Mouse (Mus musculus) urinary bladder, postnatal 25 days (tissue): Measurements from ENCODE around the gene Ccnjl.

Experiments
- DNase-seq: peaks from one replicate; pipeline ENCODE4 v3.0.0; 2022; ENCODE audit warnings: low spot score

Ccnjl gene

GRCm38 (mm10) chr11:43520521-43520920 lies 8.1 kb upstream of the Ccnjl start:
- DNase-seq, result no peak

GRCm38 (mm10) chr11:43528078-43528682 lies 404 bp upstream of the Ccnjl start:
- no peak for DNase-seq

DNA sequence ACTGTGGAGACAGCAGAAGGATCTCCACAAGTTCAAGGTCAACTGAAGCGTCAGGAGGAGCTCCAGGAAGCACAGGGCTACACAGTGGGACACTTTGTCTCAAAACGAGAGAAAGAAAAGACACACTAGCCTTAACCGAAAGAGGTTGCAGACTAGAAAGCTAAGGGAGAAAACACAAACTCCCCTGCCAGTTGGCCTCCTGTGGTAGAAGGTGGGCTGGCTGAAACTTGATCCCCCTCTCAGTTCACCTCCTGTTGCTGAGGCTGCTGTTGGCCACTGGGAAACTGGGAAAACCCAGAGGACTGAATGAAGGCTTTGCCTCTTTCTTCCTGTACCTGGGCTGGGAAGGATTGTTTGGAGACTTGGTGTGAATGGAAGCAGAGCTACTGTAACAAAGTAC lies 1.5 kb downstream of the Ccnjl start:
- DNase-seq, result no peak

- DNase-seq, result no peak
These were observed 3.0 kb downstream of the Ccnjl start for GRCm38 (mm10) chr11:43531619-43532018.

- DNase-seq, result no peak
These were observed 8.5 kb downstream of the Ccnjl start for GRCm38 (mm10) chr11:43537074-43537473.

DNA sequence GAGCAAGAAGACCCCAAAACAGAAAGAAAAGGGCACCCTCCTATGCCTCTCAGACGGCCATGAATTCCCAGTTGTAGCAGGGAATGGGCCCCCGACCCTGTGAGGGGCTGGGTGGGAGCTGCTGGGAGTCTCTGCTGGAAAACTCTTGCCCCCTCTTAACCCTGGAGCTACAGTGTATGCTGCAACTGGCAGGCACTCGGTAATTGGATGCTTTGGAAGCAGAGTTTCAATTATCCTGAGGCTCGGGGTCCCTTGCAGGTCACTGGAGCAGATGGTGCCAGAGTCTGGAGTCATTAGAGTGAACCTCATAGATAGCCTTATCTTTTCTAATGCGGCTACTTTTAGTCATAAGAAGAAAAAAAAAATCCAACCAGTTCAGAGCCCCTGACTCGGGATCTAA lies 11.3 kb downstream of the Ccnjl start:
- no peak for DNase-seq

DNA sequence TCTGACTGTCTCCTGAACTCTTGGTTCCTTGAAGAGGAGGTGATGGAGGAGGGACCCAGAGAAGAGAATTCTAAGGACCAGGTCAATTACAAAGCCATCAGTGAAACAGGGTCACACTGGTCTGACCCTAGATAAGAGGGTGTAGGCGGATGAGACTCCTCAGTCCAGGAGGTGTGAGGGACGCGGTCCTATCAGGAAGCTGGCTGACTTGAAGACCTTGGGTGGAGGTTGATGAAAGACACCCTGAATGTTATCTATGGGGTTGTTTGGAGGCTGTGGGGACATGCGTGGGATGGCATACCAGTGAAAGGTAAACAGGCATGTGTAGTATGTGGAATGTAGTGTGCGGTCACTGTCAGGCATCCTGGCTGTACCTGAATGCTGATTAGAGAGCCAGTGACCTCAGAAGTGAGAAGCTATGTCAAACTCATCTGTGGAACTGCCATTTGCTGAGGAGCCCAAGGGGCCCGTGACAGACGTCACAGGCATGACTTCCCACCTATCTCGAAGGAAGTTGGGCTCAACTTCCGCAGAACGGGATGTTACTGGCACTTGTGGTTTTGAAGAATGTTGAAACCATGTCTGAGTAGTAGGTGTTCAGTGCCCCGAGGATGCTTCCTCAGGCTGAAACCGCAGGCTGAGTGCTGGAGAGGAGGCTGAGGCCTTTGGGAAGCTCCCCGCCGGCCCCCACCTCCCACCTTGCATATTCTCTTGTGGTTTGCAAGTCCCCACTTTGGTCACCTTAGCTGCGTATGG lies 15.3 kb downstream of the Ccnjl start:
- DNase-seq, result no peak

GRCm38 (mm10) chr11:43544819-43545218 lies 16.2 kb downstream of the Ccnjl start:
- DNase-seq, result no peak

DNA sequence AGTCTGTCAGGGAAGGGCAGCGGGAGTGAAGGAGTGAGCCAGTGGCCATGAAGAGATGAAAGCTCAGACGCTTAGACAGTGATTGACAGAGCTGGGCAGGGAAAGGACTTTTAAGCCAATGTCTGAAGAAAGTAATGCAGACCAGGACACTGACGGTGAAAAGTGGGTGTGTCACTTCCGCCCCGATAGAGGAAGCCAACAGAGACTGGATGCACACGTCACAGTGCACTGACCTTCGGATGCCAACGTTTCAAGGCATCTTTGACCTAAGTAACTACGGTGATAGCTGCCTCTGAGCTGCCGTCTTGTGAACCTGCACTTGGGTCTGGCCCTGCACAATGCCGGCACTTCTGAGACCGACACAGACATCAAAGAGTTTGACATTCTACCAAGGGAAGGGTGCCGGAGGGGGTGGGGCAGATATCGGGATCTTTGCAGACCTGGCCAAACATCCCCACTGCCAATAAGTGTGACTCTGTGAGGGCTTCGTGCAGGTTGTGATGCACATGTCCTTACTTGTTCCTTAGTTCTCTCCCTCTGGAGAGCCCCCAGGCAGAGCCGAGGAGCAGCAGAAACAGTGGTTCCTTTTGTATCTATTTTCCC lies 17.4 kb downstream of the Ccnjl start:
- DNase-seq, result no peak

DNA sequence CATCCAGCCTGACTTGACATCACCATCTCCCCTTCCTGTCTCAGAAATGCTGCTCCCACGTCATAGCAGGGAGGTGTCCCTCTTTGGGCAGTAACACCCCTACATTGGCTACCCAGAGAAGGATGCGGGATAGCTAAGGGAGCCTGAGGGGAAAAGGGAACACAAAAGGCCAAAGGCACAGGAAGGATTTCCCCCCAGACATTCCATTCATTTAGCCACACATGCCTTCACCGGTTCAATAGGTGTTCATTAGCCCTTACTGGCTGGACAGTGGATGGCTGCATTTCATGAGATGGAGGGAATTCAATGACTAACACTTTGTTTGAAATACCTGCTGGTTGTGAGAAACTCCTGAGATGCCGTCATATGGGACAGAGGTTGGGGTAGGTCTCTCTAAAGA lies 18.1 kb downstream of the Ccnjl start:
- no peak for DNase-seq

GRCm38 (mm10) chr11:43548148-43548547 lies 19.6 kb downstream of the Ccnjl start:
- DNase-seq, result no peak

- no peak for DNase-seq
These were observed 20.3 kb downstream of the Ccnjl start for GRCm38 (mm10) chr11:43548657-43549435.

DNA sequence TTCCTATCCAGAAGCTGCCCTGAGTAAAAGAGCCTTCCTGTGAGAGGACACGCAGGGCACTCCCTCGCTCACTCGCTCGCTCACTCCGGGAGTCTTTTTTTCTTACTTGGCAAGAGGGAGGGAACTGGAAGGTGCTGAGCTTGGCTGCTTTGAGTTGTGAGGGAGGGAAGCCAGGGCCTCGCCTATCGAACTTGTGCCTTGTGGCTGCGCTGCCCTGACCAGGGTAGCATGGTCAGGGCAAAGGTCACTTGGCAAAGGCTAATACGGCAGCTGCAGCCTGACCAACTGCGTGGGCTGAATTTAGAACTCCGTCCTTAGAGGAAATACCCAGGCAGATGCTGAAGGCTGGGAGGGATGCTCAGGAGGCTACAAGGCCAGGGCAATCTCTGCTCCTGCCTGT lies 21.1 kb downstream of the Ccnjl start:
- DNase-seq, result no peak

DNA sequence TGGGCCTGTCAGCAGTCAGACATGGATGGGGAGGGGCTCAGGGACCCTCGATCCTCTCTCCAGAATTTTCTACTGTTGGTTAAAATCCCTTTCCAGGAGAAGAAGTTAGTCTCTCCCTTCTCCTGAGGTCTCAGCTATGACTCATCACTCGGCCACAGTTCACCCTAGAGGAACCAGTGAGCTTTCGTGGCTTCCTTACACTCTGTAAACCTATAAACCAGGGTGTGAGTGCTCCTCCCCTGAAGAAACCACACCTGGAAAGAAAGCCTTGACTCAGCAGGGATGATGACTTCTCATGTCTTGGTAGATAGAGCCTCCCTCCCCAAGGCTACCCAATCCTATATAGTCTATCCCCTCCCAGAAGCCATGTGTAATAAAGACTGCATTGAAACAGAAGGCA lies 23.2 kb downstream of the Ccnjl start:
- no peak for DNase-seq

DNA sequence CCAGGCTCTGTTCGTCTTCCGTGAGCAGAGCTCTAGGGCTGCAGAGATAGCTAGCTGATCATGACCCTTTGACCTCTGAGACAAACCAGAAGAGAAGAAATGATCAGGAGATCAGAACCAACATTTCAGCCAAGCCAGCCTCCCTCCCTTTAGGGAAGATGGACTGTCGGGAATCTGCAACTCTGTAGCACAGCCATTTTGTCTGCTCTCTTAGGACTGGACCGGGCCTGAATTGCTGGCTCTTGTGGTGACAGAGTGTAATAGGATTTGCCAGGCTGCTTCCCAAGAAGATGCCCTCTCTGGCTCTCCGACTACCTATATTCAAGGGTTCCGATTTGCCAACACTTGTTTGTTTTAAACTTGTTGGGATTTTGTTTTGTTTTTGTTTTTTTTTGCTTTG lies 24.1 kb downstream of the Ccnjl start:
- no peak for DNase-seq

GRCm38 (mm10) chr11:43556538-43556937 lies 28.0 kb downstream of the Ccnjl start:
- no peak for DNase-seq

DNA sequence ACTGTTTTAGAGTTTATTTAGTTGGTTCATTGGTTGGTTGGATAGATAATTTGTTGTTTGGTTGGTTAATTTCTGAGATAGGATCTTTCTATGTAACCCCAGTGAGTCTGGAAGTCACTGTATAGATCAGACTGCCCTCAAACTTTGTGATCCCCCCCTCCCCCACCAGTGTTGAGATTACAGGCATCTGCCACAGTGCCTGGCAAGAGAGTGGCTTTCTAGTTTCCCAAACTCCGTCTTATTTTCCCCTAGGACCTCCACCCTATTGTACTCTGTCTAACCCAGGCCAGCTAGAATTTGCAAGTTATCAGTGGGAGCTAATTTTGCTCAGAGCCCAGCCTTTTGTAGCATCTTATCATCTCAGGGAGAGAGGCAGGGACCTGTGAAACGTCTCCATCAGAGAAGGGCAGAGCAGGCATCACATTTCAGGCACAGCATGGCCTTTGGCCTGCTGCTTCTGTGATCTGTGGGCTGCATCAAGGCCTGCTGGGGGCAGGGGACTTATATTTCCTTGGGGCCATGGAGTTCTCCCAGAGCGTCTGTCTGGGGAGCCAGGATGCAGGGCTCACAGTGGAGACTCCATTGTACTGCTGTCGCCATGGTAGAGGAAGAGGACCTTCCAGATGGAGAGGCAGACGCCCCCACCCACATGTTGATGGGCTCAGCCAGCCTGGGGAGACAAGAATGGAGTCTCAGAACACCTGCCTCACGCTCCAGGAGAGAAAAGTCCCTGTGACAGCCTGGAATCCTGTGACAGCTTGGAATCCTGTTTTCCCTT lies 31.1 kb downstream of the Ccnjl start:
- no peak for DNase-seq

GRCm38 (mm10) chr11:43563654-43564244 lies 35.2 kb downstream of the Ccnjl start:
- no peak for DNase-seq

- no peak for DNase-seq
These were observed 36.8 kb downstream of the Ccnjl start for GRCm38 (mm10) chr11:43565414-43565813.

DNA sequence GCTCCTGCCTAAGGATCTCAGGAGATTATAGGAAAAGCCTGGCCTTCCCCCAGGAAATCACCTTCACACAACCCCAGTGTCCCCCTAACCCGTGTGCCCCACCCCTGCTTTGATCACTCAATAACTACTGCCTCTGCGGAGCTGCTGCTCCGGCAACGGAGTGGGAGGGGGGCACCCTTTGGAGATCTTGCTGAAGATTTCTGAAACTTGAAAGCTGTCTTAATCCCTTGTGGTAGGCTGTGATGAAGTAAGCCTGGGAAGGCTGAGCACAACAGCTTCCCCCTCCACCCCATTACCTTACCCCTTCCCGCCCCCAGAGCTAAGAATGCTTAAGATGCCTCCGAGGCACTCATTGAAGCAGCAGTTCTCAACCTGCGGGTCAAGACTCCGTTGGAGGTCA lies 37.3 kb downstream of the Ccnjl start:
- no peak for DNase-seq

GRCm38 (mm10) chr11:43566696-43567095 lies 38.1 kb downstream of the Ccnjl start:
- DNase-seq, result no peak

- peak; percentile 29 for DNase-seq
These were observed 39.7 kb downstream of the Ccnjl start for GRCm38 (mm10) chr11:43568263-43568662.
